Comparison of ENCODE assay signal across 12 mouse cellular contexts in genomic region chr6:90625207-90625994, GRCm38 (mm10). TPM values are rescaled to one million over a fixed set of nuclear protein-coding genes. Genes with fewer than 3 reads are reported as not detected.
A peak's percentile ranks its signal among the peaks of the same experiment; 100 is the strongest.
DNase-seq lines count a peak whose midpoint lies in the region; ATAC-seq and TF ChIP-seq lines count a peak whose summit lies in the region.
"Had no signal": no experiment of that assay in that cellular context is flagged by ENCODE, and none has a peak within 500 bp of the region (broad histone marks: within the 10 kb centered on the region; RNA-seq: fewer than 3 reads in every experiment).

No protein-coding gene starts in this region.

- no peak overlapping the region for H3K4me3 ChIP-seq in heart, postnatal 0 days (ENCODE audit: low read depth, low read length)
- peak overlapping the region; percentile 72 for H3K4me3 ChIP-seq in erythroblast, embryonic 14.5 days (replicated peaks)
- H3K4me3 ChIP-seq: neural tube, embryonic 12.5 days had no signal

- no peak overlapping the region for H3K9ac ChIP-seq in heart, postnatal 0 days (replicated peaks; ENCODE audit: low read depth, low read length)
- H3K9ac ChIP-seq: neural tube, embryonic 12.5 days had no signal

- no peak for ATAC-seq in CD4-positive, CD25-positive, alpha-beta regulatory T cell, adult 4 months
- no peak for ATAC-seq in heart, postnatal 0 days (ENCODE audit: insufficient read depth, low read depth)

- no peaks in the 10 kb centered on the region for H3K9me3 ChIP-seq in heart, postnatal 0 days (replicated peaks; ENCODE audit: control insufficient read depth, low read length)
- no peaks in the 10 kb centered on the region for H3K9me3 ChIP-seq in erythroblast, embryonic 14.5 days (ENCODE audit: control insufficient read depth, low read length)
- H3K9me3 ChIP-seq: neural tube, embryonic 12.5 days had no signal

- H3K36me3 ChIP-seq in heart, postnatal 0 days (replicated peaks; ENCODE audit: control insufficient read depth, insufficient read depth, low read length): peaks cover 24% of the 10 kb centered on the region
- peaks cover 95% of the 10 kb centered on the region for H3K36me3 ChIP-seq in erythroblast, embryonic 14.5 days (ENCODE audit: control insufficient read depth)
- H3K36me3 ChIP-seq: neural tube, embryonic 12.5 days had no signal

- 0 out of 2 replicates have a peak overlapping the region, but pooled peaks have one; percentile 30 for H3K27ac ChIP-seq in heart, postnatal 0 days (ENCODE audit: low read depth)
- H3K27ac ChIP-seq: neural tube, embryonic 12.5 days had no signal

- TF ChIP-seq CTCF in heart, postnatal 0 days (IDR thresholded peaks at IDR 0.05; ENCODE audit: low read depth): no peak

- no peak overlapping the region for H3K4me2 ChIP-seq in heart, postnatal 0 days (ENCODE audit: low read depth, low read length)
- H3K4me2 ChIP-seq: midbrain, embryonic 11.5 days; neural tube, embryonic 12.5 days had no signal

- H3K4me1 ChIP-seq in heart, postnatal 0 days (ENCODE audit: control insufficient read depth, insufficient read depth): peaks cover 38% of the 10 kb centered on the region
- H3K4me1 ChIP-seq in erythroblast, embryonic 14.5 days (ENCODE audit: control insufficient read depth): peaks cover 98% of the 10 kb centered on the region

- intact Hi-C loops in heart, postnatal 10 days (cut with DNase I): no loop called here

- no peaks in the 10 kb centered on the region for H3K27me3 ChIP-seq in heart, postnatal 0 days (ENCODE audit: control insufficient read depth, insufficient read depth, low read length)
- H3K27me3 ChIP-seq in erythroblast, embryonic 14.5 days (ENCODE audit: control insufficient read depth): no peaks in the 10 kb centered on the region
- H3K27me3 ChIP-seq: neural tube, embryonic 12.5 days had no signal

- peak; percentile 36 for DNase-seq in CD4-positive, CD25-positive, alpha-beta regulatory T cell, adult 2 months (ENCODE audit: low read depth, low spot score)
- no peak for DNase-seq in heart, postnatal 0 days (ENCODE audit: low spot score)
- DNase-seq in heart, postnatal 10 days: no peak
- peak; percentile 37 for DNase-seq in 3T3-L1 (ENCODE audit: low read depth, low spot score)
- DNase-seq in cerebellum, postnatal 25 days: no peak
- no peak for DNase-seq in gastrocnemius, postnatal 10 days
- DNase-seq: retina, postnatal 1 day; thymus, adult 18-20 months had no signal

- no peak for TF ChIP-seq EP300 in heart, postnatal 0 days (IDR thresholded peaks at IDR 0.05; ENCODE audit: low read depth)

- 88% methylated on average over 7 of the region's 7 CpGs for WGBS in heart, postnatal 0 days

RNA-seq across cellular contexts. Expression of gene Slc41a3, which starts 20.9 kb away (rescaled TPM):
- polyA plus RNA-seq in CD4-positive, CD25-positive, alpha-beta regulatory T cell, adult 4 months (2017; shearing (Covaris generic)): 10 to 100 TPM in 1 of 2 experiments, 1 to 10 TPM in 1; 8.2 to 11.8 TPM
- 35.0 and 39.8 TPM in 2 replicates for total RNA-seq in heart, postnatal 0 days (2014; rRNA removed; ENCODE audit: low replicate concordance)
- 17.5 and 23.4 TPM in 2 replicates for polyA plus RNA-seq in heart, postnatal 0 days (2015; fragmentation: Nextera tagmentation; extraction: Ambion mirVana)
- 10 to 100 TPM; 38.5 to 40.4 TPM for total RNA-seq in heart, postnatal 10 days (2021)
- polyA plus RNA-seq in erythroblast, embryonic 14.5 days (2012): 15.7 and 16.6 TPM in 2 replicates
- 10 to 100 TPM; 52.9 to 60.3 TPM for total RNA-seq in gastrocnemius, postnatal 10 days (2021)

Comparison
In these comparisons a context has a peak if more than half of its experiments do, and no peak if none do; other contexts are left out.
1. DNase-seq: peak in CD4-positive, CD25-positive, alpha-beta regulatory T cell, adult 2 months (single experiment) and 3T3-L1 (single experiment); none in heart, postnatal 0 days (single experiment), heart, postnatal 10 days (0 of 2), cerebellum, postnatal 25 days (0 of 2) and gastrocnemius, postnatal 10 days (single experiment).